Mouse (Mus musculus) layer of hippocampus, adult 18-20 months (tissue): ENCODE measurements around the gene Mylip. TPM values are rescaled to one million over a fixed set of nuclear protein-coding genes. Genes with fewer than 3 reads are reported as not detected.

ENCODE experiments used
- DNase-seq, 2 experiments: peaks; one replicate each; pipeline ENCODE4 v3.0.0; 2022; ENCODE audit warnings: low spot score in 2 of 2
- total RNA-seq, 2 experiments: library from RNA; stranded (reverse); gene quantifications; 2 replicates each; pipeline ENCODE4 v1.2.3; 2021

The Mylip gene
- total RNA-seq, 2 experiments from 2014 or later, result 17.4 to 21.5 TPM

DNA sequence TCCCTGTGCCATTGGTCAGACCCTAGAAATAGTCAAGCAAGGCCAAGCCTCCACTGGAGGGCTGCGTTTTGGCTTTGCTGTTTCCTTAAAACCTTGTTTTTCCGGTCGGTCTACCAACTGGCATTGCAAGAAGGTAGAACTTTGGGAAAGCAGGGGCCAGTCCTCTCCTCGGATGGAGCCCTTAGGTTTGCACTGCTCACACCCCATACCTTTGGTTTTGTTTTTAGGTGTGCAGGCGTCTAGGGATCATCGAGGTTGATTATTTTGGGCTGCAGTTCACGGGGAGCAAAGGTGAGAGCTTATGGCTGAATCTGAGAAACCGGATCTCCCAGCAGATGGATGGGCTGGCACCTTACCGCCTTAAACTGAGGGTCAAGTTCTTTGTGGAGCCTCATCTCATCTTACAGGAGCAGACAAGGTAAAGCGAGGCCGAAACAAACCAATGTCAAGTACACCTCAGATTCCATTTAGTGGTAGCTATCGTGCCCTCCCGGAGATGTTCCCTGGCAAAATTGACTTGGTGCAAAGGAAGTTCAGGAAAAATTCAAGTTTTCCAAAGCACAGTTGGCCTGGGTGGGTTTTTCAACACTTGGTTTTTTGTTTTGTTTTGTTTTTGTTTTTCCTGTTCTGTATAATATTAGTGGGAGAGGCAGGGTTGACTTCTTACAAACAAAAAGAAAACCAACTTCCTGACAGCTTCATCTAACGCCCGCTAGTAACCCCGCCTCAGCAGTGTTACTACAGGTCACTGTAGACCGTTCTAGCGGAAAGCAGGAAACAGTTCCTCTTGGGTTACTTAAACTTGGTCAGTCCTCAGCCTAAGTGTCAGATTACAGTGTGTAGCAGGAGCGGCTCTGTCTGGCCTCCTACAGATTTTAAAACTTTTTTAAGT is 1.7 kb downstream of the Mylip start:
- DNase-seq, result no peak

DNA sequence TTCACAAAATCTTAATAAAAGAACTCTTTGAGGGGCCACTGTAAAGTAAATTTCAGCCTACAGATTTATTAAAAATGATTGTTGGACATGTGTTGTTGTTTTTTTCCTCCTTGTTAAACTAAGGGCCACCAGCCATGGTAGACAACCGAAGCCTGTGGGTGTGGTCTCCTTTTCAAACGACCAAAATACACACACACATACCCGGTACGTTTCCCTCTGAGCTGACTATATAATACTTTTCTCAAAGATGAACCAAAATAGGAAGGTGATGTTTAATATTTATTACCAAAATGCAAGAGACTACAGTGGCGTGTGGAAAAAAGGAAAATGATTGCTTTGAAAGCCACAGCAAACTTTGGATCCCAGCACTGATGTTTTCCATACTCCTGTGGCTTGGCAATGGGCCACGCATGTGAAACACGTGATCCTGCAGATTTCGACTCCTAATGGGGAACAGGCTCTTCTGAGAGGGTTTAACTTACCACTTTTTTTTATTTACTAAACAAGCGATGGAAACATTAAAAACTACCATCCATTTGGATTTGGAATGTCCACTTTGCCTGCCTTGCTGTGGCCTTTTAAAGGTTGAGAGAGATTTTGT is 2.4 kb downstream of the Mylip start:
- no peak for DNase-seq

DNA sequence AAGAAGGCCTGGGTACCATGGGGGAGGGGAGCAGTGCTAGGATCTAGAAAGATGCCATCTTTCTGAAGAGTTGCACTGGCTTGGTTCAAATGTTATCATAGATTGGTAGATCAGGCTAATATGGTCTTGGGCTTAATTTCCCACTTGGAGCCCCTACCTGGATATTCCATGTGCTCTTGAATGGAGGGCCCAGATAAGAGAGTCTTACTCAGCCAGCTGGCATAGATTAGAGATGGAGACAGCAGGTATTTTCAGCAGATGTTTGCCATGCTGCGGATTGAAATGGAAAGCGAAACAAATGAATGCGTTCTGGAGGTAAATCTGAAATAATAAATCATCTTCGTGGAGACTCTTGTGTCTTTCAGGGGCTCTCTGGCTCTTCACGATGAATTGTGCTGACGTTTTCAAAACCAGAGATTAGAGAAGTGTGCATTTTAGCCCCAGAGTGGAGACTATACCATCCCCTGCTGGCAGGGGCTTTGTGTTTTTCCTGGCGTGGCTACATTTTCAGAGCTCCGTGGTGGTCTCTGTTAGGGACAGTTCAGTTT is 4.8 kb downstream of the Mylip start:
- DNase-seq, result no peak

DNA sequence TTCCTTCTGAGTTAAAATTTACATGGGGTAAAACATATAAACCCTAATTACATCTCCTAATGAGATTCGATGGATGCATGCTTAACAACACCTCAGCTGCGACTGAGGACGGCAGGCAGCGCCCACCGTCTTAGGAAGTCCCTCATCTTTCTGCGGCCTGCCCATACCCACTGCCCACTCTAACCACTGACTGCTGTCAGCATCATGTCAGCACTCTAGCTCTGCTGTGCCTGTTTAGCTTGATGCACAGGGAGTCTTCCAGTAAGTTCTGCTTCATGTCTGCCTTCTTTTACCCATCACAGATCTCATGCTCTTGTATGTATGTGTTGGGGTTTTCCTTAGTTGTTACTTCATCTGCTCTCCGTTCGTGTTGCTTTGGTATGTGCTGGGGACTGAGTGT is 7.2 kb downstream of the Mylip start:
- no peak for DNase-seq

DNA sequence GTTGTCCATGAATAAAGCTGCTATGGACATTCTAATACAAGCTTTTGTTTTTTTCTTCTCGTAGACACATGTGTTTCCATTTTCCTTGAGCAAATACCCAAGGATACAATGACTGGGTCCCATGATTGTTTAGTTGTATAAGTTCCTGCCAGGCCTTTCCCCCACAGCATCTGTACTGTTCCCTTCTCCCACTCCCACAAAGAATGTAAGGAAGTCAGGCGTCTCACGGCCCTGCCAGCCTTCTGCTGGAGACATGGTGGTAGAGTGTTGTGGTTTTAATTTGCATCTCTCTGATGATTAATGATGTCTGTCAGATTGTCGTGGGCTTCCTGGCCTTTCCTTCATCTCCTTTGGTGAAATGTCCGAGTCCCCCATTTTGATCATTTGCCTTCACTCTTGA is 7.7 kb downstream of the Mylip start:
- peak; percentile 37 to 66 for DNase-seq

DNA sequence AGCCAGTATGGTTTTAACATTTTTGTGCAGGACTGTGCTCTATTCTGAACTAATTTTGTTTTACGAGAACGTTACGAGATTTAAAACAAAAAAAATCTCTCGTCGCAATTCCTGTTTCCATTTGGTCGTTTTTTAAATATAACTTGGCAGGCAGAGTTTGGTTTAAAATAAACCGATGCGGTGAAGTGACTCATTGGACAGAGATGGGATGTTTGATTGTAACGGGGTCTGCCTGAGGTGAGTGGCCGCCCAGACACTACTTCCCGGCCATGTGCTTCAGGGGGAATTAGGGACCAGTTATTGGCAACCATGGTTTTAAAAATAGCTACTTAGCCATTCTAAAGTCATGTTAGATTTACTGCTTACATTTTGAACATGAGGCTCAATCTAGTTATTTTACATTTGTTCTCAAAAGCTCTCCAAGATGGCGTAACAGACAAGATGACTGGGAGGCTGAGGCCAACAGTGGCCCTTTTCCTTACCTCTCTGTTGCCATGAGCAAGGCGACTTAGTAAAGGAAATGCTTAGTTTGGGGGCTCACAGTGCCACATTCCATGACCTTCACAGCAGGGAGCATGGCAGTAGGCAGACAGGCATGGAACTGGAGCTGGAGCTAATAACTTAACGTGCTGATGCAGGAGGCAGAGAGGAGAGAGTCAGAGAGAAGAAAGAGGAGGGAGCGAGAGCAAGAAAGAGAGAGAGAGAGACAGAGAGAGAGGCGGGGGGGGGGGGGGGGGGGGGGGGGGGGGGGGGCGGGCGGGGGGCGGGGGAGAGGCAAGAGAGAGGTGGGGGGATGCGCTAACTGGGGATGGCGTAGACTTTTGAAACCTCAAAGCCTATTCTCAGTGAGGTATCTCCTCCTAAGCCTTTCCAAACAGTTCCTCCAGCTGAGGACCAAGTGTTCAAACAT is 8.6 kb downstream of the Mylip start:
- DNase-seq, result no peak

DNA sequence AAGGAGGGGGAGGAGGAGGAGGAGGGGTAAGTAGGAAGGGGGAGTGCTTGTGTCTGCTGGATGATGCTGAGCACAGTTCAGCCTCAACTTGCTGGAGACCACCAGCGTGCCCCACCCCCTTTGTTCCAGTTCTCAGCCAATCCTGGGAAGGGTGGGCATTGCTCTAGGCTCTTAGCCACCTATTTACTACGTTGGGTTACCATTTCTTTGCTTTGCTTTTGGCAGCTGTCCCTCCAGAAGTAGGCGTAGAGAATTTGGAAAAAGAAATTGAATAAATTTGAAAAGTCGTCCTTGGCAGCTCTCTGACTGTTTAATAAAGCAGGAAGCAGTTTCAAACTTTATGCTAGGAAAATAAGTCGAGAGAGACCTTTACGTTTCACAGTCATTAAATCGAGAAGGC is 11.2 kb downstream of the Mylip start:
- peak; percentile 42 to 62 for DNase-seq

DNA sequence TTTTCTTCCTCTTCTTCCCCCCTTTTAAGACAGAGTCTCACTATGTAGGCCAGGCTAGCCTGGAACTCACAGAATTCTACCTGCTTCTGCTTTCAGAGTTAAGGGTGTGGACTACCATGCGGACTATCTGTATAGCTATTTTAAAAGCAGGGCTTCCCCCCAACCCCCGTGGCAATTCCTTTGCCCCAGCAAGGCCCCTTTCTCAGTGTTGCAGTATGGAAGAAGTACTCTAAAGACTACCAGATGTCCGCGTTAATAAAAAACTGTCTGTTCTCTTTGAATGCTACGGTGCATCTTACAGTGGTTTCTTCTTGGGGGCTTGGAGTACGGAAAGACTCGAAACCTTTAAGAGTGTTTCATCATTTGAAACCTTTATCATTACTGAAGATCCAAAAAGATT is 12.3 kb downstream of the Mylip start:
- DNase-seq, result no peak

DNA sequence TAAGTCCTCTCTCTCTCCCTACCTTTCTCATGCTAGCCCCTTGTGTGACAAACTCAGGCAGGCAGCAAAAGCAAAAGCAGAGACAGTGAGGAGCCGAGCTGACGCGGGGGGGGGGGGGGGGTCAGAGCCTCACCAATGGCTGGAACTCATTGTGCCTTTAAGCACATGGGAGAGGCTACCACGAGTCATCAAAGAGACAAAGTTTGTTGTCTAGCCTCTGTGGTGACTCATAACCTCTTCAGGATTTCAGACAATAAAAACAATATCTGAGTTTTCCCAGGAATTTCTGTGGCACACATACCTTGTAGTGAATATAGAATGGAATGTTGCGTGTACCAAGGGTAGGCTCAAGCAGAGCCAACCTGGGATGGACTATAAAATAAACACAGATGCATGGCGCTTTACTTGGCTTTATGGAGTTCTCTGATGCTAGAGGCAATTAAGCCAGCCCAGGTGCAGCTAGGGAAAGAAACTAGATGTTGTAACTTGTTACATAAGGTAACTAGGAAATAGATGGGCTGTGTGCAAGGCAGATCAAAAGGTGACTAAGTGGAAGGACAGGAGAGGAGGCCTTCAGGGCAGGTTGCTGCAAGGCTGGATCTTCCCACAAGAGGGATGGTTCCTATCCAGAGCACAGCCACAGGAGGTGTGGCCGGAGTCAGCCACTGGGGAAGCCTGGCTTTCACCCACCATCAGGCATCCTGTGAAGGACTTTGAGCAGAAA is 12.9 kb downstream of the Mylip start:
- no peak for DNase-seq

DNA sequence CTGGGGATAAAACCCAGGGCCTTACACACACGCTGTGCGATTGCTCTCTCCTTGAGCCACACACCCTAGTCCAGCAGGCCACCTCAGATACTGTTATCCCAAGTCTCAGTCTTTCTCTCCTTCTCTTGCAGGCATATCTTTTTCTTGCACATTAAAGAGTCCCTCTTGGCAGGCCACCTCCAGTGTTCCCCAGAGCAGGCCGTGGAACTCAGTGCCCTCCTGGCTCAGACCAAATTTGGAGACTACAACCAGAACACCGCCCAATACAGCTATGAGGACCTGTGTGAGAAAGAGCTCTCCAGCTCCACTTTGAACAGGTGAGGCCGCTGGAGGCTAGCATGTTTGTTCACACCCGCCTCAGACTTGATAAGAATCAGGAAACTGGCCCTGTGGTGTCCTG is 14.7 kb downstream of the Mylip start:
- DNase-seq, result no peak

DNA sequence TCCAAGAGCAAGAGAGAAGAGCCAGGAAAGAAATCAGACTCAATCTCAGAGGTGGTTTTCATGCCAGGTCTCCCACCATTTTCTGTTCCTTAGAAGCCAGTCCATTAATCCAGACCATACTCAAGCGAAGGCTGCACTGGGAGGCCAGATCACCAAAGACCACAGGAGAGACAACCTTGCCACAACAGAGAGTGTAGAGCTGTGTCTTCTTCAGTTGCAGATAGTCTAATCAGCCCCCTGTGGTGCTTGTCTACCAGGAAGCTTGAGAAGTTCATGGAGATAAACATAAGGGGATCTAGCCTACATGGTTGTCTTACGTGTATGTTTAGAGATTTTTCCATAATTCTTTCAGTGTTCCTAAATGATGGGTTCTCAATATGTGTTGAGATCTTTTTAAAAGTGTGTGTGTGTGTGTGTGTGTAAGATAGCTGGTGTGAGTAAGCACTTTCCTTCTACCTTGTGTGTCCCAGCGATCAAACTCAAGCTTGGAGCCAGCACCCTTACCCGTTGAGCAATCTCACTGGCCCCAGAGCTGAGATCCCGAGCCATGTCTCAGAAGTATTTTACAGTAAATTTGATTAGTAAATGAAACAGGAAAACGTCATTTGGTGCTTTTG is 15.8 kb downstream of the Mylip start:
- DNase-seq, result no peak

DNA sequence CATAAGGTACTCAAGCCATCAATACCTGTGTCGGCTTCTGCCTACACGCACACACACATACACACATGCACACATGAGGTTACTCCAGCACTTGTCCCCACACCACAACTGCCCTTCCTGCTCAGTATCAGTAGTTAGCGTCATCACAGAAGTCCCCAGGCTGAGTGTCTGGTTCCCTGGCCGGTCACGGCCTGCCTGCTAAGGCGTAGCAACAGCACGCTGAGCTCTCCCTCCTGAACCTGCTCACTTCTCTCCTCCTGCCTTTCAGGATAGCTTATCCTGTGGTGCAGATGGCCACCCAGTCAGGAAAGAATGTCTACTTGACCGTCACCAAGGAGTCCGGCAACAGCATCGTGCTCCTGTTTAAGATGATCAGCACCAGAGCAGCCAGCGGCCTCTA is 16.7 kb downstream of the Mylip start:
- no peak for DNase-seq

DNA sequence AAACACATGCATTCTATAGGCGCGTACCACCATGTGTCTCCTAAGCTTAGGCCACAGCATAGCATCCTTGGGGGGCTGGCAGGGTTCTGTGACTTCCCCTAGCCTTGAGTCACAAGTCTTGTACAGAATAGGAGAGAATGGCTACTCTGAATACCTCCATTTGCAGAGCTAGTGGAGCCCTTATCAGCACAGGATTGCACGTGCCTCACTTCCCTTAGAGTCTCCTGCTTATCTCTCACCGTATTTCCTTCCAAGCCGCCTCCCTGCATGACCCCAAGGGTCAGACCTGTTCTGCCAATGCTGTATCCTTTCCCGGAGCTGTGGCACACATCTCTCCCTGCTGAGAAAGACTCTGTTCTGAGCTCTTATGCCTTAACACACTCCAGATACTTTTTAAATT is 17.2 kb downstream of the Mylip start:
- no peak for DNase-seq

DNA sequence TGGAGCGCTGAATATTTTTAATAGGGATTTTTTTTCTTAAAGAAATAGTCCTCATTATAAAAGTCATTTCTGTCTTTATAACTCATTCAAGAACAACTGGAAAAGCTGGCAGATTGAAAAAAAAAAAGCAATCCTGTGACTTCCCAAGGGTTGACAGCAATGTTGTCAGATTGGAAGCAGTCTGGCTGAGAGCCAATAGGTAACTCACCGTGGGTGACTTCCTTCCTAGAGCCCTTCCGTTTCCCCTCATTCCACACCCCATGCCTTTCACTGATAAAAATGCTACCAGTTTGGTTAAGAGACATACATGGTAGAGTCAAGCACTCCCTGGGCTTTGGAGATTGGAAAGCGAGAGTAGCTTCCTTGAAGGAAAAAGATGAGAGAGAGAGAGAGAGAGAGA is 21.4 kb downstream of the Mylip start:
- DNase-seq, result no peak

DNA sequence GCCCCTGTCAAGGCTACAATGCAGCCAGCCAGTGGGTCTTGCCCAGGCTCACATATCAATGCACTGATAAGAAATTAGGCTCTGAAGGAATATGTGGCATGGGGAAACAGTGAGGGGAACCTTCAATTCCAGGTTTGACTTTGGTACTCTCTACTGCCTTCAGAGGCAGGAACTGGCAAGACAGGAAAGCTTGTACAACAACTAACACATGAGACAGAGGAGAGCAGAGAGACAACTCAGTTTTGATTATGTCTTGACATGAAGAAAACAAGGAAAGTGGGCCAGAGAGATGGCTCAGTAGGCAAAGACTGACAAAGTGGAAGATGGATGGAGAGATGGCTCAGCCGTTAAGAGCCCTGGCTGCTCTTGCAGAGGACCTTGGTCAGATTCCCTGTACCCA is 23.5 kb downstream of the Mylip start:
- no peak for DNase-seq

DNA sequence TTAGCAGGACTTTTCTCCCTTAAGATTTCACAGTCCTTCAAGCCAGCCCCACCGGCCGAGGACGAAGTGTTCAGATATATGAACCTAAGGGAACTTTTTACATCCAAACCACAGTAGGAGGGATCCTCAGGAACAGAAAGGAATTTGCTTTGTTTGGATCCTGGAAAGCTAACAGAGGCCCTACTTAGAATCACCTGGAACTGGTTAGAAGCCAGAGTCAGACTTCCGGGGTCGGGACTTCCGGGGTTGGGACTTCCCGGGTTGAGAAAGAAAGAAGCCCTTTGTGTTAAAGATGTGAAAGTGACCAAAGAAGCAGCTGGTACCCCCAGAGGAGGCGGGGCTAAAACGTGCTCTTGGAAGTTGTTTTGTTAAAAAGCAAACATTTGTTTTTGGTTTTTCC is 24.5 kb downstream of the Mylip start:
- DNase-seq, result no peak

DNA sequence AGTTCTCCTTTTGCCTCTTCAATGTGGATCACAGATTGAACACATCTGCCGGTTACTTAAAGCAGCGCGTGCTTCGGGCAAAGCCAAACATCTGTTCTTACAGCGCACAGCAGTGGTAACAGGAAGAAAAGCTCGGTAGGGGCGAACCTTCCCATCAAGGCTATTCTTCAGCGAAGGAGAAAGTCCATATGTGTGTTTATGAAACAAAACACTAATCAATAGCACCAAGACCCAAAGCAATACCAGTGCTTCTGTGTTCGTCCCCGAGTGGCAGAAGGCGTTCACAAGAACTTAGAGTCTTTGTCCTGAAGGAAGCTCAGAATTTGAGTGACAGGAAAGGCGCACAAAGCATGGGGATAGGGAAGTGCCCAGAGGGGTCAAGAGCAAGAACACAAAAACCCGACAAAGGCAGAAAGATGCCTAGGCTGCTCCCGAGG is 27.1 kb downstream of the Mylip start:
- DNase-seq, result no peak

DNA sequence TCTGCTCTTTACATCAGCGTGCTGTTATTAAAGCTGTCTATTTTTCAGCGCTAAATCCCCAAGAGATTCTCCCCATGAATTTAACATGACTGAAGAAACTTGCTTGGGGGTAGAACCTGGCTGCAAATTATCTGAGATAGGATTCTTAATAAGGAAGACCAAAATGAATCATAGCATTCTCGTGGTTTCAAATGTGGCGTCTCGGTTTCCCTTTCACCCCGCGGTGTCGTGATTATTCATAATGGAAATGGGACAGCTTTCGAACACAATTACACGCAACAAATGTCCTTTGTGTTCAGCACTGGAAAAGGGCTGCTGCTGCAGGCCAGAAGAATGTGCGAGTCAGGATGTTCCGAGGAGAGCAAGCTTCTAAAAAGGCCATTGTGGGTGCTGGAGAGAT is 29.4 kb downstream of the Mylip start:
- peak in 1 of 2 experiments; percentile 13 for DNase-seq

DNA sequence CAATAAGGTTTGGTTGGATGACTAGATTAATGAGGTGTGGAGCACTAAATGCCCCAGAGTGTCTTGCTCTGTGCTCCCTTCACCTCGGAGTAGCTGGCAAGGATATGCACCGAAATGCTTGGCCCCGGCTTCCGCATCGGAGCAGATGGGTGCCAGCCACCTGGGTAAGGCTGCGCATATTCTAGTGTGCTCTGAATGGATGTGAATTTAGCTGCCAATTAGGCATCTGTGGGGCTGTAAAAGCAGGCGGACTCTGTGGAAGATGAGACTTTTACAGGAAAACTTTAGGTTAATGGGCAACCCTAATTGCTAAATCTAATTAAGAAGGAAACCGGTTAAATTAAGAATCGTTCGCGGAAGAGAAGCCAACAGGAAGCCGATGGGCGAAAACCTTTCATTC is 32.7 kb downstream of the Mylip start:
- DNase-seq, result no peak

DNA sequence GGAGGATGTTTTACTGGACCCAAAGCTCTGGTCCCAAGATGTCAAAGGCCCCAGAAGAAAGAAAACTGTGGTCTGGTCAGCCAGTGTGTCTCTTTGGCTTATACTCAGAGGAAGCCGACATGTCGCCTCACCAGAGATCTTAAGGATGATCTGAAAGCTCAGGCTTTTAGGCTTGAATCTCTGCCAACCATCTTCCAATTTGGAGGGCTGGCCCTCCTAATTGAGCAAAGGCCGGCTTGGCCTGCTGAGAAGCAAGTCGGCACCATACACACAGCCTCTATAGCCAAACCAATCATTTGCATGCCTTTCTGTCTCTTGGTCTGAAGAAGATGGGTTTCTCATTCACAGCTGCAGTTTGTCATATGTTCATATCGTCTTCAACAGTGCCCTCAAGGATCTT is 33.2 kb downstream of the Mylip start:
- no peak for DNase-seq
